Mouse (Mus musculus): ENCODE data around the gene Tc2n. TPM values are rescaled to one million over a fixed set of nuclear protein-coding genes. Genes with fewer than 3 reads are reported as not detected.
"Not testable (repeated sequence)": the region's sequence is repeated elsewhere in the genome, so short reads cannot be mapped to it uniquely, and the experiment has no call there.

Tc2n gene
- polyA plus RNA-seq, 1 experiment, result not detected

GRCm38 (mm10) chr12:101742375-101742774, 24.1 kb upstream of the Tc2n start:
- TF ChIP-seq CTCF (IDR thresholded peaks at IDR 0.05; ENCODE audit: insufficient read depth, low read depth, low read length) (no peak), POLR2A (IDR thresholded peaks at IDR 0.05; ENCODE audit: insufficient read depth, low read depth, low read length) (no peak)
- WGBS, result 63% methylated on average over 2 of the region's 2 CpGs
- H3K4me1 ChIP-seq (ENCODE audit: control insufficient read depth, insufficient read depth, low read length), result no peaks in the 10 kb centered on the region
- H3K27ac ChIP-seq (ENCODE audit: insufficient read depth, low read depth, low read length), result no peak overlapping the region
- no peak overlapping the region for H3K4me3 ChIP-seq (ENCODE audit: insufficient read depth, low read depth, low read length)

GRCm38 (mm10) chr12:101740486-101740885, 22.2 kb upstream of the Tc2n start:
- Histone ChIP-seq H3K4me3 (ENCODE audit: insufficient read depth, low read depth, low read length) (no peak overlapping the region), H3K4me1 (ENCODE audit: control insufficient read depth, insufficient read depth, low read length) (no peaks in the 10 kb centered on the region)
- WGBS, result 54% methylated on average over 2 of the region's 2 CpGs

GRCm38 (mm10) chr12:101740045-101740444, 21.7 kb upstream of the Tc2n start:
- TF ChIP-seq POLR2A (IDR thresholded peaks at IDR 0.05; ENCODE audit: insufficient read depth, low read depth, low read length) (no peak), CTCF (IDR thresholded peaks at IDR 0.05; ENCODE audit: insufficient read depth, low read depth, low read length) (no peak)
- Histone ChIP-seq H3K4me3 (ENCODE audit: insufficient read depth, low read depth, low read length) (no peak overlapping the region), H3K27ac (ENCODE audit: insufficient read depth, low read depth, low read length) (no peak overlapping the region), H3K4me1 (ENCODE audit: control insufficient read depth, insufficient read depth, low read length) (no peaks in the 10 kb centered on the region)
- WGBS, result 62% methylated on average over 2 of the region's 2 CpGs

More at GRCm38 (mm10) chr12:101740486-101740885, 22.2 kb upstream of the Tc2n start:
- no peak overlapping the region for H3K27ac ChIP-seq (ENCODE audit: insufficient read depth, low read depth, low read length)
- TF ChIP-seq CTCF (IDR thresholded peaks at IDR 0.05; ENCODE audit: insufficient read depth, low read depth, low read length) (no peak), POLR2A (IDR thresholded peaks at IDR 0.05; ENCODE audit: insufficient read depth, low read depth, low read length) (no peak)

GRCm38 (mm10) chr12:101718755-101719150, 430 bp upstream of the Tc2n start:
- under 1% methylated on average over 9 of the region's 9 CpGs for WGBS
- TF ChIP-seq POLR2A (IDR thresholded peaks at IDR 0.05; ENCODE audit: insufficient read depth, low read depth, low read length) (no peak), CTCF (IDR thresholded peaks at IDR 0.05; ENCODE audit: insufficient read depth, low read depth, low read length) (no peak)
- H3K4me1 ChIP-seq (ENCODE audit: control insufficient read depth, insufficient read depth, low read length), result peaks cover 11% of the 10 kb centered on the region
- no peak overlapping the region for H3K27ac ChIP-seq (ENCODE audit: insufficient read depth, low read depth, low read length)
- peak overlapping the region; percentile 46 for H3K4me3 ChIP-seq (ENCODE audit: insufficient read depth, low read depth, low read length)

GRCm38 (mm10) chr12:101699176-101699575, 19.1 kb downstream of the Tc2n start:
- no peak overlapping the region for H3K4me3 ChIP-seq (ENCODE audit: insufficient read depth, low read depth, low read length)
- TF ChIP-seq CTCF (IDR thresholded peaks at IDR 0.05; ENCODE audit: insufficient read depth, low read depth, low read length) (no peak), POLR2A (IDR thresholded peaks at IDR 0.05; ENCODE audit: insufficient read depth, low read depth, low read length) (no peak)
- no peaks in the 10 kb centered on the region for H3K4me1 ChIP-seq (ENCODE audit: control insufficient read depth, insufficient read depth, low read length)
- WGBS, result 84% methylated on average over 3 of the region's 3 CpGs
- H3K27ac ChIP-seq (ENCODE audit: insufficient read depth, low read depth, low read length), result no peak overlapping the region

GRCm38 (mm10) chr12:101696521-101696920, 21.8 kb downstream of the Tc2n start:
- Histone ChIP-seq H3K27ac (ENCODE audit: insufficient read depth, low read depth, low read length) (no peak overlapping the region), H3K4me1 (ENCODE audit: control insufficient read depth, insufficient read depth, low read length) (no peaks in the 10 kb centered on the region), H3K4me3 (ENCODE audit: insufficient read depth, low read depth, low read length) (no peak overlapping the region)
- TF ChIP-seq POLR2A (IDR thresholded peaks at IDR 0.05; ENCODE audit: insufficient read depth, low read depth, low read length), result no peak
- TF ChIP-seq CTCF (IDR thresholded peaks at IDR 0.05; ENCODE audit: insufficient read depth, low read depth, low read length), result no peak
- 84% methylated on average over 1 of the region's 1 CpGs for WGBS

- no peak overlapping the region for H3K27ac ChIP-seq (ENCODE audit: insufficient read depth, low read depth, low read length)
- 89% methylated on average over 2 of the region's 2 CpGs for WGBS
- H3K4me1 ChIP-seq (ENCODE audit: control insufficient read depth, insufficient read depth, low read length), result no peaks in the 10 kb centered on the region
- no peak for TF ChIP-seq POLR2A (IDR thresholded peaks at IDR 0.05; ENCODE audit: insufficient read depth, low read depth, low read length)
- no peak for TF ChIP-seq CTCF (IDR thresholded peaks at IDR 0.05; ENCODE audit: insufficient read depth, low read depth, low read length)
- H3K4me3 ChIP-seq (ENCODE audit: insufficient read depth, low read depth, low read length), result no peak overlapping the region
These were observed 37.8 kb downstream of the Tc2n start for GRCm38 (mm10) chr12:101680538-101680937.

GRCm38 (mm10) chr12:101667502-101667901, 50.8 kb downstream of the Tc2n start:
- Histone ChIP-seq H3K4me1 (ENCODE audit: control insufficient read depth, insufficient read depth, low read length) (no peaks in the 10 kb centered on the region), H3K4me3 (ENCODE audit: insufficient read depth, low read depth, low read length) (no peak overlapping the region), H3K27ac (ENCODE audit: insufficient read depth, low read depth, low read length) (no peak overlapping the region)
- TF ChIP-seq POLR2A (IDR thresholded peaks at IDR 0.05; ENCODE audit: insufficient read depth, low read depth, low read length), result no peak
- no peak for TF ChIP-seq CTCF (IDR thresholded peaks at IDR 0.05; ENCODE audit: insufficient read depth, low read depth, low read length)
- WGBS, result 97% methylated on average over 2 of the region's 2 CpGs

- H3K4me3 ChIP-seq (ENCODE audit: insufficient read depth, low read depth, low read length), result no peak overlapping the region
- H3K4me1 ChIP-seq (ENCODE audit: control insufficient read depth, insufficient read depth, low read length), result no peaks in the 10 kb centered on the region
- 96% methylated on average over 1 of the region's 1 CpGs for WGBS
- TF ChIP-seq POLR2A (IDR thresholded peaks at IDR 0.05; ENCODE audit: insufficient read depth, low read depth, low read length), result no peak
- no peak for TF ChIP-seq CTCF (IDR thresholded peaks at IDR 0.05; ENCODE audit: insufficient read depth, low read depth, low read length)
- H3K27ac ChIP-seq (ENCODE audit: insufficient read depth, low read depth, low read length), result no peak overlapping the region
These were observed 85.2 kb downstream of the Tc2n start for GRCm38 (mm10) chr12:101633137-101633536.

- not testable (repeated sequence) for H3K27ac ChIP-seq (ENCODE audit: insufficient read depth, low read depth, low read length); H3K4me3 ChIP-seq (ENCODE audit: insufficient read depth, low read depth, low read length); H3K4me1 ChIP-seq (ENCODE audit: control insufficient read depth, insufficient read depth, low read length)
These were observed 111.7 kb downstream of the Tc2n start for GRCm38 (mm10) chr12:101606622-101607021.

Other genes with a start within 250 kb of the Tc2n start
- not detected in 2 replicates for gene Fbln5, start 100.5 kb upstream of the Tc2n start, polyA plus RNA-seq (2012; ENCODE audit: insufficient read depth, insufficient read length, low replicate concordance, missing spikeins)
- not detected in 2 replicates for gene Trip11, start 194.7 kb upstream of the Tc2n start, polyA plus RNA-seq (2012; ENCODE audit: insufficient read depth, insufficient read length, low replicate concordance, missing spikeins)
- not detected in 2 replicates for gene Atxn3, start 239.7 kb upstream of the Tc2n start, polyA plus RNA-seq (2012; ENCODE audit: insufficient read depth, insufficient read length, low replicate concordance, missing spikeins)

All from olfactory bulb, adult 2 months (tissue).